46 mouse cellular contexts compared by ENCODE assay signal in genomic region chr7:43799876-43800275, GRCm38 (mm10). TPM values are rescaled to one million over a fixed set of nuclear protein-coding genes. Genes with fewer than 3 reads are reported as not detected.
"Had no signal": no experiment of that assay in that cellular context is flagged by ENCODE, and none has a peak within 500 bp of the region (broad histone marks: within the 10 kb centered on the region; RNA-seq: fewer than 3 reads in every experiment).

No protein-coding gene starts in this region.

- H3K4me2 ChIP-seq: limb, embryonic 12.5 days; limb, embryonic 13.5 days; limb, embryonic 15.5 days; liver, embryonic 11.5 days; liver, embryonic 12.5 days; liver, embryonic 13.5 days; liver, embryonic 15.5 days; lung, embryonic 14.5 days; lung, embryonic 15.5 days; midbrain, embryonic 11.5 days; midbrain, embryonic 12.5 days; midbrain, embryonic 13.5 days; midbrain, embryonic 15.5 days; neural tube, embryonic 12.5 days had no signal

- ATAC-seq: liver, embryonic 12.5 days; liver, postnatal 0 days; lung, postnatal 0 days; midbrain, embryonic 13.5 days; midbrain, embryonic 15.5 days; midbrain, embryonic 16.5 days had no signal

- H3K36me3 ChIP-seq: limb, embryonic 10.5 days; limb, embryonic 12.5 days; limb, embryonic 13.5 days; limb, embryonic 15.5 days; liver, embryonic 13.5 days; liver, embryonic 15.5 days; lung, embryonic 15.5 days; midbrain, embryonic 10.5 days; midbrain, embryonic 12.5 days; midbrain, embryonic 13.5 days; midbrain, embryonic 15.5 days; neural tube, embryonic 12.5 days had no signal

- H3K27ac ChIP-seq: limb, embryonic 10.5 days; limb, embryonic 12.5 days; limb, embryonic 13.5 days; limb, embryonic 15.5 days; liver, embryonic 12.5 days; liver, embryonic 13.5 days; liver, embryonic 14.5 days; liver, embryonic 15.5 days; lung, embryonic 15.5 days; macrophage; midbrain, embryonic 10.5 days; midbrain, embryonic 12.5 days; midbrain, embryonic 13.5 days; midbrain, embryonic 15.5 days; neural tube, embryonic 12.5 days had no signal

- H3K9ac ChIP-seq: limb, embryonic 12.5 days; limb, embryonic 13.5 days; limb, embryonic 15.5 days; liver, embryonic 12.5 days; liver, embryonic 13.5 days; liver, embryonic 14.5 days; liver, embryonic 15.5 days; liver, postnatal 0 days; lung, embryonic 14.5 days; lung, embryonic 15.5 days; midbrain, embryonic 12.5 days; midbrain, embryonic 13.5 days; midbrain, embryonic 15.5 days; neural tube, embryonic 12.5 days had no signal

- DNase-seq: left cerebral cortex, postnatal 4 days; liver; liver, embryonic 13.5 days; liver, postnatal 0 days; lung, adult 18-20 months; lung, adult 2 months; lung, embryonic 14.5 days; lung, postnatal 10 days; lung, postnatal 14 days; lung, postnatal 36 days; lung, postnatal 4 days; midbrain, embryonic 14.5 days had no signal

- H3K4me3 ChIP-seq: limb, embryonic 10.5 days; limb, embryonic 12.5 days; limb, embryonic 13.5 days; limb, embryonic 15.5 days; liver, embryonic 12.5 days; liver, embryonic 13.5 days; liver, embryonic 15.5 days; lung, embryonic 15.5 days; megakaryocyte, embryonic 14.5 days; midbrain, embryonic 10.5 days; midbrain, embryonic 12.5 days; midbrain, embryonic 13.5 days; midbrain, embryonic 15.5 days; myocyte; neural tube, embryonic 12.5 days had no signal

- H3K9me3 ChIP-seq: limb, embryonic 10.5 days; limb, embryonic 12.5 days; limb, embryonic 13.5 days; limb, embryonic 15.5 days; liver, embryonic 12.5 days; liver, embryonic 13.5 days; liver, embryonic 15.5 days; lung, embryonic 15.5 days; megakaryocyte, embryonic 14.5 days; midbrain, embryonic 10.5 days; midbrain, embryonic 12.5 days; midbrain, embryonic 13.5 days; midbrain, embryonic 15.5 days; neural tube, embryonic 12.5 days had no signal

RNA-seq across cellular contexts. Expression of gene Klk8, which starts 2.5 kb away (rescaled TPM):
- polyA plus RNA-seq: macrophage, myocyte had no signal

RNA-seq across cellular contexts. Expression of gene Klk9, which starts 8.2 kb away (rescaled TPM):
- total RNA-seq: left cerebral cortex, postnatal 10 days; left cerebral cortex, postnatal 14 days; left cerebral cortex, postnatal 25 days; left cerebral cortex, postnatal 36 days; left cerebral cortex, postnatal 4 days; liver, adult 2 months; megakaryocyte progenitor cell, adult 5-6 weeks; megakaryocyte-erythroid progenitor cell, adult 5-6 weeks; midbrain, postnatal 0 days; monocyte, adult 5-6 weeks had no signal
- polyA plus RNA-seq: limb, embryonic 11.5 days; liver, adult 2 months; liver, embryonic 11.5 days; liver, embryonic 12.5 days; liver, embryonic 13.5 days; liver, embryonic 14.5 days; liver, embryonic 15.5 days; liver, embryonic 16.5 days; liver, postnatal 0 days; lung, embryonic 14.5 days; macrophage; midbrain, embryonic 10.5 days; midbrain, embryonic 11.5 days; midbrain, embryonic 12.5 days; midbrain, embryonic 14.5 days; midbrain, postnatal 0 days; myocyte; neural tube, embryonic 11.5 days; neural tube, embryonic 12.5 days had no signal

RNA-seq across cellular contexts. Expression of gene Klk7, which starts 11.2 kb away (rescaled TPM):
- total RNA-seq: left cerebral cortex, postnatal 10 days; left cerebral cortex, postnatal 14 days; left cerebral cortex, postnatal 25 days; left cerebral cortex, postnatal 36 days; liver, adult 2 months; megakaryocyte progenitor cell, adult 5-6 weeks; megakaryocyte-erythroid progenitor cell, adult 5-6 weeks; monocyte, adult 5-6 weeks had no signal
- polyA plus RNA-seq: limb, embryonic 10.5 days; limb, embryonic 11.5 days; limb, embryonic 12.5 days; limb, embryonic 13.5 days; liver, adult 2 months; liver, embryonic 11.5 days; liver, embryonic 12.5 days; liver, embryonic 13.5 days; liver, embryonic 14.5 days; liver, embryonic 15.5 days; liver, embryonic 16.5 days; liver, postnatal 0 days; lung, embryonic 15.5 days; lung, embryonic 16.5 days; lung, postnatal 0 days; macrophage; midbrain, embryonic 10.5 days; midbrain, embryonic 12.5 days; midbrain, embryonic 13.5 days; midbrain, embryonic 14.5 days; midbrain, embryonic 15.5 days; midbrain, embryonic 16.5 days; myocyte; neural tube, embryonic 11.5 days; neural tube, embryonic 12.5 days had no signal

RNA-seq across cellular contexts. Expression of gene Klk10, which starts 19.0 kb away (rescaled TPM):
- total RNA-seq: left cerebral cortex, postnatal 10 days; left cerebral cortex, postnatal 25 days; left cerebral cortex, postnatal 36 days; left cerebral cortex, postnatal 4 days; liver, adult 2 months; megakaryocyte progenitor cell, adult 5-6 weeks; megakaryocyte-erythroid progenitor cell, adult 5-6 weeks; monocyte, adult 5-6 weeks had no signal
- polyA plus RNA-seq: liver, adult 2 months; liver, embryonic 11.5 days; liver, embryonic 12.5 days; liver, embryonic 13.5 days; liver, embryonic 16.5 days; liver, postnatal 0 days; macrophage; midbrain, embryonic 13.5 days; midbrain, embryonic 14.5 days; midbrain, postnatal 0 days; neural tube, embryonic 11.5 days; neural tube, embryonic 12.5 days had no signal

RNA-seq across cellular contexts. Expression of gene Klk6, which starts 24.4 kb away (rescaled TPM):
- total RNA-seq: left cerebral cortex, postnatal 10 days; left cerebral cortex, postnatal 14 days; left cerebral cortex, postnatal 4 days; liver, adult 2 months; megakaryocyte progenitor cell, adult 5-6 weeks; megakaryocyte-erythroid progenitor cell, adult 5-6 weeks; midbrain, postnatal 0 days; monocyte, adult 5-6 weeks had no signal
- polyA plus RNA-seq: limb, embryonic 10.5 days; limb, embryonic 12.5 days; limb, embryonic 13.5 days; limb, embryonic 14.5 days; liver, adult 2 months; liver, embryonic 11.5 days; liver, embryonic 12.5 days; liver, embryonic 13.5 days; liver, embryonic 14.5 days; liver, embryonic 15.5 days; liver, embryonic 16.5 days; liver, postnatal 0 days; lung, embryonic 14.5 days; lung, embryonic 15.5 days; lung, embryonic 16.5 days; lung, postnatal 0 days; macrophage; midbrain, embryonic 10.5 days; midbrain, embryonic 11.5 days; midbrain, embryonic 12.5 days; midbrain, embryonic 13.5 days; midbrain, embryonic 14.5 days; midbrain, embryonic 15.5 days; midbrain, embryonic 16.5 days; midbrain, postnatal 0 days; myocyte; neural tube, embryonic 11.5 days; neural tube, embryonic 12.5 days had no signal
